27 mouse cellular contexts compared by ENCODE assay signal in the genomic region with DNA sequence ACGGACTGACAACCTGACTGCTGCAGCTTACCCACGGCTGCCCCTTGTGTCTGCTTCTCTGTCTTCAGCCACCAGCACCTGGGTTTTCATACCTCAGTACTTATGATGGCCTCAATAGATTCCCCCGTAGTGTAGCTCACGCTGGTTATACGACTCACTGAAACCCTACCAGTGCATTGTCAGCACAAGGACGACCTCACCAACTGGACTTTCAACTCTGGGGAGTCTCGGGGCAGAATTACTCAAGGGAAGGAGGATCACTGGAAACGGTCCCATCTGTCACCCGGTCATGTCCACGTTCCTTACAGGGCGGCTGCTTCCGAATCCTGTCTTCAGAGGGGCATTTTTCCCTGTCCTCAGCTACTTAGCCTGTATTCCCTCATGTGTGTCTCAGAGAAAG. TPM values are rescaled to one million over a fixed set of nuclear protein-coding genes. Genes with fewer than 3 reads are reported as not detected.
A peak's percentile ranks its signal among the peaks of the same experiment; 100 is the strongest.
DNase-seq lines count a peak whose midpoint lies in the region; ATAC-seq and TF ChIP-seq lines count a peak whose summit lies in the region.
"Had no signal": no experiment of that assay in that cellular context is flagged by ENCODE, and none has a peak within 500 bp of the region (broad histone marks: within the 10 kb centered on the region; RNA-seq: fewer than 3 reads in every experiment).

No protein-coding gene starts in this region.

- H3K4me3 ChIP-seq in liver, postnatal 0 days (ENCODE audit: low read depth, low read length), result no peak overlapping the region
- H3K4me3 ChIP-seq in intestine, postnatal 0 days (ENCODE audit: low read depth, low read length), result no peak overlapping the region
- H3K4me3 ChIP-seq: embryonic facial prominence, embryonic 10.5 days; embryonic facial prominence, embryonic 15.5 days; forebrain, embryonic 12.5 days; heart, adult 2 months; heart, embryonic 13.5 days; left cerebral cortex, adult 2 months; liver, embryonic 15.5 days; lung, embryonic 15.5 days; midbrain, embryonic 12.5 days; myocyte; neural tube, embryonic 12.5 days had no signal

- peaks cover 15% of the 10 kb centered on the region for H3K4me1 ChIP-seq in liver, postnatal 0 days (ENCODE audit: insufficient read depth)
- no peaks in the 10 kb centered on the region; the same call in 1 of the 2 replicates for H3K4me1 ChIP-seq in intestine, postnatal 0 days (replicated peaks; ENCODE audit: control insufficient read depth, insufficient read depth, low read length)
- H3K4me1 ChIP-seq: forebrain, embryonic 12.5 days; midbrain, embryonic 12.5 days; neural tube, embryonic 12.5 days had no signal

- TF ChIP-seq CTCF in liver, postnatal 0 days (IDR thresholded peaks at IDR 0.05; ENCODE audit: low read depth), result no peak
- TF ChIP-seq CTCF in intestine, postnatal 0 days (IDR thresholded peaks at IDR 0.05; ENCODE audit: low read depth), result peak; percentile 50

- WGBS in liver, postnatal 0 days (ENCODE audit: insufficient replicate concordance), result 88% methylated on average over 12 of the region's 12 CpGs
- 49% methylated on average over 12 of the region's 12 CpGs for WGBS in intestine, postnatal 0 days

- ATAC-seq in liver, postnatal 0 days, result no peak
- ATAC-seq in intestine, postnatal 0 days, result peak; percentile 62
- ATAC-seq: forebrain, postnatal 0 days had no signal

- H3K9ac ChIP-seq in liver, postnatal 0 days (replicated peaks), result no peak overlapping the region
- no peak overlapping the region for H3K9ac ChIP-seq in intestine, postnatal 0 days (ENCODE audit: low read depth, low read length)
- H3K9ac ChIP-seq: embryonic facial prominence, embryonic 15.5 days; forebrain, embryonic 12.5 days; forebrain, postnatal 0 days; heart, embryonic 13.5 days; hindbrain, embryonic 14.5 days; liver, embryonic 15.5 days; lung, embryonic 15.5 days; midbrain, embryonic 12.5 days; neural tube, embryonic 12.5 days had no signal

- no peaks in the 10 kb centered on the region for H3K27me3 ChIP-seq in liver, postnatal 0 days (ENCODE audit: insufficient read depth, low read length)
- no peaks in the 10 kb centered on the region for H3K27me3 ChIP-seq in intestine, postnatal 0 days (replicated peaks; ENCODE audit: control insufficient read depth, insufficient read depth, low read length)
- H3K27me3 ChIP-seq: embryonic facial prominence, embryonic 15.5 days; forebrain, embryonic 12.5 days; heart, embryonic 13.5 days; liver, embryonic 15.5 days; lung, embryonic 15.5 days; midbrain, embryonic 12.5 days; neural tube, embryonic 12.5 days had no signal

- H3K9me3 ChIP-seq in liver, postnatal 0 days (ENCODE audit: low read length), result no peaks in the 10 kb centered on the region
- no peaks in the 10 kb centered on the region for H3K9me3 ChIP-seq in intestine, postnatal 0 days (ENCODE audit: control insufficient read depth)
- H3K9me3 ChIP-seq: embryonic facial prominence, embryonic 10.5 days; embryonic facial prominence, embryonic 15.5 days; forebrain, embryonic 12.5 days; heart, embryonic 13.5 days; liver, embryonic 15.5 days; lung, embryonic 15.5 days; midbrain, embryonic 12.5 days; neural tube, embryonic 12.5 days had no signal

- peak; percentile 1 for DNase-seq in liver
- DNase-seq in liver, postnatal 0 days, result no peak
- DNase-seq in kidney, postnatal 14 days, result peak; percentile 75
- DNase-seq in adrenal gland, adult 18-20 months (ENCODE audit: low spot score in 2 of 2), result no peak
- no peak for DNase-seq in layer of hippocampus, adult 8-10 months (ENCODE audit: low spot score in 2 of 2)
- DNase-seq: adrenal gland, adult 2 months; adrenal gland, postnatal 36 days; cerebellum, adult 2 months; cerebellum, postnatal 25 days; forebrain, postnatal 0 days; heart, adult 2 months; heart, postnatal 10 days; right cerebral cortex, adult 18-20 months; right cerebral cortex, postnatal 4 days; thymus, adult 2 months had no signal

- no peak for TF ChIP-seq EP300 in liver, postnatal 0 days (IDR thresholded peaks at IDR 0.05; ENCODE audit: low read depth)

- H3K27ac ChIP-seq in liver, postnatal 0 days (ENCODE audit: low read depth), result no peak overlapping the region
- peak overlapping the region; percentile 60 for H3K27ac ChIP-seq in intestine, postnatal 0 days (ENCODE audit: low read depth, low read length)
- H3K27ac ChIP-seq: embryonic facial prominence, embryonic 10.5 days; embryonic facial prominence, embryonic 15.5 days; forebrain, embryonic 12.5 days; heart, adult 2 months; heart, embryonic 13.5 days; hindbrain, embryonic 14.5 days; left cerebral cortex, adult 2 months; liver, embryonic 15.5 days; lung, embryonic 15.5 days; midbrain, embryonic 12.5 days; neural tube, embryonic 12.5 days had no signal

- no peak overlapping the region for H3K4me2 ChIP-seq in liver, postnatal 0 days (ENCODE audit: low read depth, low read length)
- H3K4me2 ChIP-seq in intestine, postnatal 0 days (replicated peaks; ENCODE audit: low read depth), result peak overlapping the region; percentile 35
- H3K4me2 ChIP-seq: embryonic facial prominence, embryonic 15.5 days; forebrain, embryonic 12.5 days; heart, embryonic 13.5 days; hindbrain, embryonic 14.5 days; liver, embryonic 15.5 days; lung, embryonic 15.5 days; midbrain, embryonic 12.5 days; neural tube, embryonic 12.5 days had no signal

- H3K36me3 ChIP-seq in liver, postnatal 0 days (replicated peaks; ENCODE audit: insufficient read depth, low read length), result peaks cover 61% of the 10 kb centered on the region
- peaks cover 42% of the 10 kb centered on the region for H3K36me3 ChIP-seq in intestine, postnatal 0 days (ENCODE audit: control insufficient read depth, insufficient read depth)

RNA-seq across cellular contexts. Expression of a gene that starts 11.8 kb away (rescaled TPM):
- 55.4 and 62.0 TPM in 2 replicates for polyA plus RNA-seq in liver, postnatal 0 days (2015; fragmentation: Nextera tagmentation; extraction: Ambion mirVana)
- polyA plus RNA-seq in intestine, postnatal 0 days (2015; fragmentation: Nextera tagmentation; extraction: Ambion mirVana), result 333 and 357 TPM in 2 replicates
- total RNA-seq in adrenal gland, adult 18-20 months (2021), result 10 to 100 TPM; 57.8 to 83.8 TPM
- 10 to 100 TPM; 72.1 to 84.8 (median 73.6) TPM for total RNA-seq in layer of hippocampus, adult 8-10 months (2022)

Comparison
In these comparisons a context has a peak if more than half of its experiments do, and no peak if none do; other contexts are left out.
1. DNase-seq: peak in liver (single experiment) and kidney, postnatal 14 days (single experiment); none in liver, postnatal 0 days (single experiment), adrenal gland, adult 18-20 months (0 of 2) and layer of hippocampus, adult 8-10 months (0 of 2).